20 mouse cellular contexts compared by ENCODE assay signal in the genomic region with DNA sequence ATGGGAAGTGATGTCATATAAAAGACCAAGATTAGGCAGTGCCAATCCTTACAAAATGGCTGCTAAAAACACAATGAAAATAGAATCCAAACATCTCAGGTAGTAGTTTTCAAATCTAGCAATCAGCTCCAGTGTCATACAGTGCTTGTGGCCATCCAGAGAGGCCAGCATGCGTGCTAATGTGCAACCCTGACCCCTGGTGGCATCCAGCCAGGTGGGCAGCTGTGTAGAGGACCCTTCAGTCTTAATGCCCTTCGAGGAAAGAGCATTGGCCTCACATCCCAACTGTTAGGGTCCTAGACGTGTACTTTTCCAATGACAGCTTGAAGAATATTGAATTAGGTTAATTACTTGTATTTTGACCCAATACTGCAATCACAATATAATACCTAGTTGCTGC. TPM values are rescaled to one million over a fixed set of nuclear protein-coding genes. Genes with fewer than 3 reads are reported as not detected.
DNase-seq lines count a peak whose midpoint lies in the region; ATAC-seq and TF ChIP-seq lines count a peak whose summit lies in the region.
"Had no signal": no experiment of that assay in that cellular context is flagged by ENCODE, and none has a peak within 500 bp of the region (broad histone marks: within the 10 kb centered on the region; RNA-seq: fewer than 3 reads in every experiment).

No protein-coding gene starts in this region.

- 0 out of 2 replicates have a peak, but pooled peaks have one; percentile 29 for ATAC-seq in embryonic facial prominence, embryonic 15.5 days (ENCODE audit: insufficient number of reproducible peaks, low FRiP score, low TSS enrichment, low read depth)
- no peak for ATAC-seq in kidney, postnatal 0 days (replicated peaks; ENCODE audit: low FRiP score, low read depth)
- no peak for ATAC-seq in midbrain, postnatal 0 days (ENCODE audit: low FRiP score)
- no peak for ATAC-seq in midbrain, embryonic 11.5 days (ENCODE audit: low FRiP score)
- ATAC-seq: forebrain, embryonic 15.5 days had no signal

- 79% methylated on average over 3 of the region's 3 CpGs for WGBS in embryonic facial prominence, embryonic 15.5 days
- 73% methylated on average over 3 of the region's 3 CpGs for WGBS in embryonic facial prominence, embryonic 10.5 days
- 80% methylated on average over 3 of the region's 3 CpGs for WGBS in kidney, postnatal 0 days
- WGBS in midbrain, postnatal 0 days = 83% methylated on average over 3 of the region's 3 CpGs
- 84% methylated on average over 3 of the region's 3 CpGs for WGBS in midbrain, embryonic 11.5 days

- peaks cover 22% of the 10 kb centered on the region for H3K36me3 ChIP-seq in embryonic facial prominence, embryonic 15.5 days
- H3K36me3 ChIP-seq in embryonic facial prominence, embryonic 10.5 days (replicated peaks) = peaks cover 23% of the 10 kb centered on the region
- no peaks in the 10 kb centered on the region for H3K36me3 ChIP-seq in kidney, postnatal 0 days (ENCODE audit: insufficient read depth, low read length)
- H3K36me3 ChIP-seq in midbrain, postnatal 0 days (ENCODE audit: insufficient read depth, low read length) = peaks cover 15% of the 10 kb centered on the region
- no peaks in the 10 kb centered on the region for H3K36me3 ChIP-seq in midbrain, embryonic 11.5 days (ENCODE audit: control insufficient read depth, insufficient read depth, low read length)

- no peak overlapping the region for H3K27ac ChIP-seq in embryonic facial prominence, embryonic 15.5 days (replicated peaks)
- no peak overlapping the region for H3K27ac ChIP-seq in embryonic facial prominence, embryonic 10.5 days (replicated peaks)
- no peak overlapping the region for H3K27ac ChIP-seq in kidney, postnatal 0 days
- H3K27ac ChIP-seq in midbrain, postnatal 0 days (ENCODE audit: low read depth, low read length) = no peak overlapping the region
- H3K27ac ChIP-seq in midbrain, embryonic 11.5 days (ENCODE audit: low read depth, low read length) = no peak overlapping the region
- H3K27ac ChIP-seq: forebrain, embryonic 10.5 days; forebrain, embryonic 15.5 days; heart, embryonic 10.5 days; hindbrain, embryonic 12.5 days had no signal

- no peak for DNase-seq in embryonic facial prominence, embryonic 10.5 days (ENCODE audit: low spot score)
- DNase-seq in kidney, postnatal 0 days (ENCODE audit: low spot score) = no peak
- no peak for DNase-seq in kidney, postnatal 36 days
- no peak for DNase-seq in midbrain, postnatal 0 days (ENCODE audit: low spot score)
- no peak for DNase-seq in midbrain, embryonic 11.5 days (ENCODE audit: low spot score, missing footprints)
- no peak for DNase-seq in ovary, postnatal 14 days (ENCODE audit: low spot score)
- DNase-seq: adrenal gland, adult 8-10 months; adrenal gland, postnatal 36 days; cerebellum, adult 2 months; cerebellum, postnatal 14 days; gastrocnemius, postnatal 10 days; heart, adult 18-20 months; heart, postnatal 10 days; heart, postnatal 4 days had no signal

- H3K4me3 ChIP-seq in embryonic facial prominence, embryonic 15.5 days (replicated peaks) = no peak overlapping the region
- no peak overlapping the region for H3K4me3 ChIP-seq in embryonic facial prominence, embryonic 10.5 days
- H3K4me3 ChIP-seq in kidney, postnatal 0 days (replicated peaks; ENCODE audit: low read depth, low read length) = no peak overlapping the region
- no peak overlapping the region for H3K4me3 ChIP-seq in midbrain, postnatal 0 days (ENCODE audit: low read depth, low read length)
- H3K4me3 ChIP-seq in midbrain, embryonic 11.5 days (ENCODE audit: low read depth, low read length) = no peak overlapping the region
- H3K4me3 ChIP-seq: erythroblast, embryonic 14.5 days; forebrain, embryonic 10.5 days; forebrain, embryonic 15.5 days; heart, embryonic 10.5 days; hindbrain, embryonic 12.5 days had no signal

- H3K9ac ChIP-seq in embryonic facial prominence, embryonic 15.5 days = no peak overlapping the region
- H3K9ac ChIP-seq in kidney, postnatal 0 days (ENCODE audit: low read depth, low read length) = no peak overlapping the region
- no peak overlapping the region for H3K9ac ChIP-seq in midbrain, postnatal 0 days (replicated peaks; ENCODE audit: low read length, poor library complexity, severe bottlenecking)
- no peak overlapping the region for H3K9ac ChIP-seq in midbrain, embryonic 11.5 days (ENCODE audit: low read length)
- H3K9ac ChIP-seq: forebrain, embryonic 15.5 days; hindbrain, embryonic 12.5 days had no signal

- H3K4me2 ChIP-seq in embryonic facial prominence, embryonic 15.5 days (replicated peaks) = no peak overlapping the region
- no peak overlapping the region for H3K4me2 ChIP-seq in kidney, postnatal 0 days (ENCODE audit: low read length)
- H3K4me2 ChIP-seq in midbrain, postnatal 0 days (ENCODE audit: low read depth, low read length, poor library complexity, severe bottlenecking) = no peak overlapping the region
- no peak overlapping the region for H3K4me2 ChIP-seq in midbrain, embryonic 11.5 days
- H3K4me2 ChIP-seq: forebrain, embryonic 15.5 days; hindbrain, embryonic 12.5 days had no signal

- H3K4me1 ChIP-seq in embryonic facial prominence, embryonic 15.5 days = no peaks in the 10 kb centered on the region
- no peaks in the 10 kb centered on the region for H3K4me1 ChIP-seq in embryonic facial prominence, embryonic 10.5 days
- H3K4me1 ChIP-seq in kidney, postnatal 0 days (replicated peaks; ENCODE audit: insufficient read depth, low read length) = no peaks in the 10 kb centered on the region
- no peaks in the 10 kb centered on the region for H3K4me1 ChIP-seq in midbrain, postnatal 0 days (ENCODE audit: insufficient read depth, low read length)
- H3K4me1 ChIP-seq in midbrain, embryonic 11.5 days (ENCODE audit: control insufficient read depth, insufficient read depth, low read length) = no peaks in the 10 kb centered on the region
- H3K4me1 ChIP-seq: forebrain, embryonic 15.5 days; heart, embryonic 10.5 days; hindbrain, embryonic 12.5 days had no signal

- H3K27me3 ChIP-seq in embryonic facial prominence, embryonic 15.5 days = no peaks in the 10 kb centered on the region
- H3K27me3 ChIP-seq in embryonic facial prominence, embryonic 10.5 days (replicated peaks; ENCODE audit: low read depth, poor library complexity, severe bottlenecking) = no peaks in the 10 kb centered on the region
- H3K27me3 ChIP-seq in kidney, postnatal 0 days (ENCODE audit: insufficient read depth, low read length) = no peaks in the 10 kb centered on the region
- H3K27me3 ChIP-seq in midbrain, postnatal 0 days (ENCODE audit: insufficient read depth, low read length) = no peaks in the 10 kb centered on the region
- no peaks in the 10 kb centered on the region for H3K27me3 ChIP-seq in midbrain, embryonic 11.5 days (ENCODE audit: control insufficient read depth, insufficient read depth, low read length)
- H3K27me3 ChIP-seq: forebrain, embryonic 15.5 days; hindbrain, embryonic 12.5 days had no signal

- H3K9me3 ChIP-seq in embryonic facial prominence, embryonic 15.5 days (replicated peaks) = no peaks in the 10 kb centered on the region
- no peaks in the 10 kb centered on the region for H3K9me3 ChIP-seq in embryonic facial prominence, embryonic 10.5 days
- H3K9me3 ChIP-seq in kidney, postnatal 0 days (replicated peaks; ENCODE audit: low read length) = no peaks in the 10 kb centered on the region
- no peaks in the 10 kb centered on the region for H3K9me3 ChIP-seq in midbrain, postnatal 0 days (ENCODE audit: low read length)
- no peaks in the 10 kb centered on the region for H3K9me3 ChIP-seq in midbrain, embryonic 11.5 days (ENCODE audit: control insufficient read depth, low read length)
- H3K9me3 ChIP-seq: forebrain, embryonic 10.5 days; forebrain, embryonic 15.5 days; heart, embryonic 10.5 days; hindbrain, embryonic 12.5 days had no signal

- peak; percentile 36; the same call in 1 of the 2 replicates for TF ChIP-seq CTCF in kidney, postnatal 0 days (IDR thresholded peaks at IDR 0.05; ENCODE audit: low read depth)
- peak; percentile 35; the same call in 1 of the 2 replicates for TF ChIP-seq CTCF in midbrain, postnatal 0 days (IDR thresholded peaks at IDR 0.05)

RNA-seq across cellular contexts. Expression of a gene that starts 34.9 kb away (rescaled TPM):
- polyA plus RNA-seq in embryonic facial prominence, embryonic 15.5 days (2015; fragmentation: Nextera tagmentation; extraction: Ambion mirVana) = 9.9 and 10.5 TPM in 2 replicates
- 6.1 and 6.8 TPM in 2 replicates for polyA plus RNA-seq in embryonic facial prominence, embryonic 10.5 days (2016; fragmentation: Nextera tagmentation; extraction: Ambion mirVana)
- 3.8 and 4.2 TPM in 2 replicates for polyA plus RNA-seq in kidney, postnatal 0 days (2015; fragmentation: Nextera tagmentation; extraction: Ambion mirVana)
- total RNA-seq in midbrain, postnatal 0 days (2014; rRNA removed) = 1.8 and 4.2 TPM in 2 replicates
- polyA plus RNA-seq in midbrain, postnatal 0 days (2015; fragmentation: Nextera tagmentation; extraction: Ambion mirVana) = 1.5 and 1.7 TPM in 2 replicates
- polyA plus RNA-seq in midbrain, embryonic 11.5 days (2014; fragmentation: Nextera tagmentation; extraction: Ambion mirVana) = 3.7 and 4.2 TPM in 2 replicates
